Mouse (Mus musculus): ENCODE results near the gene Lekr1.

Lekr1 gene

GRCm38 (mm10) chr3:65839664-65840063 is 173.6 kb downstream of the Lekr1 start:
- DNase-seq, result no peak

GRCm38 (mm10) chr3:65841175-65841574 is 175.1 kb downstream of the Lekr1 start:
- no peak for DNase-seq

- DNase-seq, result no peak
These were observed 176.6 kb downstream of the Lekr1 start for GRCm38 (mm10) chr3:65842515-65843184.

DNA sequence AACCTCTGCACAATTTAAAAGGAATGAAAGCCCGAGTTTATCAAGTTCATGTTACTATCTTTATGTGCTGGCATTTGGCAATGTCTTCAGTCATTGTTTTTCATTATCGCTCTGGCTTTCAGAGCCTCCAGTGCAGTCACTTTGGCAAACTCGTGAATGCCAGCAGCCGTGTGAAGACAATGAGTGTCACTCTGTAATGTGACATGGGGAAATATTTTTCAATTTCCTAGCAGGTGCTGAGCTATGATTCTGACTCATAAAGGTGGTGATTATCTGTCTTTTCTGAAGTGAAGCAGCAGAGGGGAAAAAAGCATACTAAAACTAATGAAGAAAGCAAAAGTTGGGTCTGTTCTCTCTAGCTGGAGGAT is 177.1 kb downstream of the Lekr1 start:
- DNase-seq, result no peak

DNA sequence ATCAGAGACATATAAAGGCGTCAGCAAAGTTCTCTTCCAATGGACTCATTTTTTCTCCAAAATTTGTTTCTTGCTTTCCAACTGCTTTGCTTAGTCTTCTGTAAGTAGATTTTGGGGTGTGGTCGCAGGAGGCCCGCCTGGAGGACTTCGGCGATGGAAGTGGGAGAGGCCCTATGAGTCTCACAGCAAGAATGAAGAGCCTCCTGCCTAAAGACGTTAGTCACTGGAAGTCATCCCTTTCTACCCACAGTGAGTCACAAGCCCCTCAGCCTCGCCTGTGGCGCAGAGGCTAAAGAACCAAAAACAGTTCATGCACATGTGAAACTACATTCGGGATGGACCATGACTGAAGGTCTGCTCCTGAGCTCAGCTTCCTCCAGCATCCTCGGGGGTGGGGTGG is 178.3 kb downstream of the Lekr1 start:
- no peak for DNase-seq

DNA sequence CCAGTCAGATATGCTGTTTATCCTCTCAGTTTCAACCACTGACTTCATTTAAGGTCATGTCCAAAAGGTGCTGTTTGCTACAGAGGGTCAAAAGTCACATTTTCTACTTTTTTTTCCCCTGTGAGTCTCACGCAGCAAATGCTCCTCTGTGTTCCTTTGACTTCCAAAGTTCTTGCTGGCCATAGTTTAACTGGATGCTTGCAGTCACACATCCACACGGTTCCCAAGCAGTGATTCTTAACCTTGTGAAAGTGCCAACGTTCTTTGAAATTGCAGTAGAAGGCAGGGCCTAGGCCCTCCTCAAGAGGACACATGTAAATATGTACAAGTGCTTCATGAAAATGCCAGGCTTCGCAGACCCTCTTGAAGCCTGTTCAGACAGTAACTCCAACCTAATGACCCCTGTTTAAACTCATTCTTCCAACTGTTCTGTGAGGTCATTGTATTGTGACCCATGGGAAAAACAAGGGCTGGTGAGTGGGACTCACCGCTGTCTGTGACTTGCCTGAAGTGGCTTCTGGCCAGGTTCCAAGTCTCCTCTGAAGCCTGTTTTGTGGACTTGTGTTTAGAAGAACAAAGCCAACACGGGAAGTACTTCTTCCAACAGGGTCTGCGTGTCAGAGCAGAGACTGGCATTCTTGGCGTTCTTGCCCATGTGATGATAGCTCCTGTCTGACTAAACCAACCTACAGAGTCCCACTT is 179.0 kb downstream of the Lekr1 start:
- DNase-seq, result no peak

DNA sequence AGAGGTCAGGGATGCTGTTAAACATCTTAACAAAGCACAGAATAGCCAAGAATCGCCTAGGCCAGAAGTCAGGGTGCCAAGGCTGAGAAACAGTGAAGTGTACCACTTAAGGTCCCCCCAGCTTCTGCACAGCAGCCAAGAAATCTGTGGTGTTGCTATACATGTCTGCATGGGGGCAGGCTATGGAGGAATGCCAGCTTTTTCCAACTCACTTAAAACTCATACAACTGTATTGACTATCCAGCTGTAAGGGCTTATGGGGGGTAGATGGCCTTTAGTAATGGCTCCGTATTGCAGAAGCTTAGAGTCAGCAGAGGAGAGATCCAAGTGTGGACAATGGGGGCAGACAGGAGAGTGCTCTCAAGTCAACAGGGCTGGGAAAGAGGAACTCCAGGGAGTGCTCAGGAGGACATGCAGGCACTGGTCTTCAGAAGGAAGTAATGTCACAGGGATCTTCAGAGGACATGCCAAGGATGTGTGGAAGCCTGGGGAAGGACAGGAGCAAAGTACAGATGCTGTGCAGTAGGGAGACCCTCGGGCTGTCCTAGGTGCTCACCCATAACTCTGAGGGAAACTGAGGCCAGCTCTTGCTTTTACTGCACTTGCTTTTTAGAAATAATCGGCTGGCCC is 181.2 kb downstream of the Lekr1 start:
- DNase-seq, result no peak

GRCm38 (mm10) chr3:65853746-65854145 is 187.7 kb downstream of the Lekr1 start:
- no peak for DNase-seq

GRCm38 (mm10) chr3:65855521-65855920 is 189.5 kb downstream of the Lekr1 start:
- no peak for DNase-seq

- no peak for DNase-seq
These were observed 192.1 kb downstream of the Lekr1 start for GRCm38 (mm10) chr3:65858118-65858517.

DNA sequence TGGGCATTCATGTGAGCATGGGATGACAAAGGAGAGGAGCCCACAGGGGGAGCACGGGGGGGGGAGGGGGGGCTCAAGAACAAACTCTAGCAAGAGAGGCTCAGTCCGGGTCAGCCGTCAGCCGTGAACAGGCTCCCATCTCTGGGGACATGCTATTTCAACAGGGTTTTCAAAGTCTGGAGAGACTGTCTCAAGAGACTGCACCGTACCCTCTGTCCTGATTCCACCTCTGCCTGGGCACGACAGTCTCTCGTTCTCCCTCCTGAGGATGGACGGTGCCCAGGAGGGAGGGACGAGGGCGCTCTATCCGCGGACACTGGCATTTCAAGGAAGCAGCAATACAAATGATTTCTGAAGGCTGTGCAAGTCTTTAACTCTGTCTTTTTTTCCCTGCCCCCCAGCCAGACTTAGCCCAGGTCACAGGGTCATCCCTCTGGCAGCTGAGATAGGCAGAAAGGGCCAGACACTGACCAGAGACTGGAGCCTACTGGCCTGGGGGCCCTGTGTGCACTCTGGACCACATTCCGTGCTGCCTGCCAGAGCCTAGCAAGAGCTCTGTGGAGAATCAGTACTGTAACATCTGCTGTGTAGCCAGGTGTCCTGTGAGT is 192.8 kb downstream of the Lekr1 start:
- no peak for DNase-seq

DNA sequence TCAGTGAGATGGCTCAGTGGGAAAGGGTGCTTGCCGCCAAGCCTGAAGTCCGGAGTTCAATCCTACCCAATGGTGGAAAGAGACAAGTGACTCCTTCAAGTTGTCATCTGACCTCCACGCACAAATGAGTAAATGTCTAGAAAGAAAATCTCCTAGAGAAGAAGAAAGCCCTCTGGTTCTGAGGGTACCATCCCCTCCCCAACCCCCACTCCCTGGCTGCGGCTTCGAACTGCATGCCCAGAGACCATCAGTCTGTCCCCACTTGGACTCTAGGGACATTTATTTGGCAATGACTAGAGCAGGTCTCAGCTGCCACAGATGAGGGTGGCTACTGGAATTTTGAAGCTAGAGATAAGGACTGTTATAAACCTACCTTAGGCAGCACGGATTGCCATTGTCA is 193.7 kb downstream of the Lekr1 start:
- no peak for DNase-seq

- DNase-seq, result no peak
These were observed 194.9 kb downstream of the Lekr1 start for GRCm38 (mm10) chr3:65860903-65861302.

GRCm38 (mm10) chr3:65861471-65861881 is 195.4 kb downstream of the Lekr1 start:
- DNase-seq, result no peak

DNA sequence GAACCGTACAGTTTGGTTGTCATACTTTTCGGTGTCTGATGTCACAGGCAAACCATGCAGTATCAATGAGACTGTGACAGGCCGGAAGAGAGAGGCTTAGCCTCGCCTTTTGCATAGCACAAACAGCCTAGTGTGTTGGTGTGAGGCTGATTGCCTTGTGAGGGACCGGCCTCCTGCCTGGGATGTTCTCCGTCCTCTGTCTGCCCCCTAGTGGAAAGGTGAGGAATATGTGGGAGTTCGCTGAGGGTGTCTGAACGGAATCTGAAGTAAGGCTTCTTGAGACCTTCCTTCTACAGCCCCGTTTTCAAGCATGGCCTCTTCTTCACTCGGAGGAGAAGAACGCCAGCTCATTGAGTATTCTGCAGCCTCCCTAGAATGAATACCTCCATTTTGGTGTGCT is 197.3 kb downstream of the Lekr1 start:
- peak; percentile 77 to 78 for DNase-seq

DNA sequence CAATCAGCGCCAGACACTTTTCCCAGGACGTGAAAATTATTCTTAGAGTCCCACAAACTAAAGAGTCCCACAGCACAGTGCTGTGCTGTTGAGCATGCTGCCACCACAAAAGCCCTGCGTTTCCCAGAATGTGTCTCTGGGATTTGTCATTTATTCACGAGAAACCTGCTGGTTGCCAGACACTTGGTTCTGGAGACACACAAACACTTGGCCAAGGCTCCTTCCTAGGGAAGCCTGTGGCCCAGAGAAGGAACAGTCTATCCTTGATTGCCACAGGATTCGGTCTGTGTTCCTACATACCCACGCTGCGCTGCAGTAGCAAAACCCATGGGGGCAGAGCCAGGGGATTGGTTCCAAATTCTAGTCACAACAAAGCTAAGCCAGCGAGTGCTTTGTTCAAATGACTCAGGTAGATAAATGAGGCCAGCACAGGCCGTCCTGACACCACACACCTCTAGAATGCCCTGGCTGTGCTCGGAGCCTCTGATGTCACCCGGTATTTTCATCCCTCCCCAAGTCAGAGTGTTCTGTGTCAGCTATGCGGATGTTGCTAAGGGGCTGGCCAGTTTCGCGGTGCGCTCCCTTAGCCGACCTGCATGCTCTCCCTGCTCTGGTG is 197.8 kb downstream of the Lekr1 start:
- DNase-seq, result no peak

DNA sequence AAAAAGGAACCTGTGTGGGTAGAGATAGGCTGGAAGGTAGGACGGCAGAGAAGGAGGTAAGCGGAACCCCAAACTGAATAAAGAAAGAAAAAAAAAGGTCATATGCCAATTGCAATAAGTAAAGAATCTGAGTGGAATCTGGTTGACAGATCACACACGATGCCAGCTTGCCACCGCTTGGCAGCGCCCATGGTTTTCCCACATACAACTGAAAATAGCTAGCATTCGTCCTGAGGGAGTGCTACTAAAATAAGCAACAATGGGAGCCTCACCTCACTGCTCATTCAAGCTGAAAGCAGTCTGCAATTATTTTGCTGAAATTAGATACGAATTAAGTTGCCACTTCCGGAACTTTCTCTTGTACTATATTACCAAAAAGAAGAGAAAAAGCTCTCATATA is 202.9 kb downstream of the Lekr1 start:
- no peak for DNase-seq

DNA sequence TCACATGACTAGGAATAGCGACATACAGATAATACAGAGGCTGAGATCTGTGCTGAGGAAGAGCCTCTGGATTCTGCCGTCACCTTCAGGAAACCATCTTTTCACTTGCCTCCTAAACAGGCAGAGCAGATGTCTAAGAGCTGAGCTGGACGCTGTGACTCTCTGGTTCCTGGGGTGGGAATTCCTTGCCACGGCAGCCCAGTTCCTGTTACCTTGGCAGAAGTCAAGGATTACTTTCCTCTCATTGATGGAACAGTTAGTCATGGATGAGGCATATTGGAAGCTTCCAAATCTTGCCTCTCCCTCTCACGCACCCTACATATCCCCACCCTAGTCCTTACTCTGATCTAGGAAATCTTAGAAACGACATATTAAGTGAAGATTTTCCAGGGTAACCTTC is 203.7 kb downstream of the Lekr1 start:
- no peak for DNase-seq

- DNase-seq, result no peak
These were observed 205.2 kb downstream of the Lekr1 start for GRCm38 (mm10) chr3:65871188-65871603.

DNA sequence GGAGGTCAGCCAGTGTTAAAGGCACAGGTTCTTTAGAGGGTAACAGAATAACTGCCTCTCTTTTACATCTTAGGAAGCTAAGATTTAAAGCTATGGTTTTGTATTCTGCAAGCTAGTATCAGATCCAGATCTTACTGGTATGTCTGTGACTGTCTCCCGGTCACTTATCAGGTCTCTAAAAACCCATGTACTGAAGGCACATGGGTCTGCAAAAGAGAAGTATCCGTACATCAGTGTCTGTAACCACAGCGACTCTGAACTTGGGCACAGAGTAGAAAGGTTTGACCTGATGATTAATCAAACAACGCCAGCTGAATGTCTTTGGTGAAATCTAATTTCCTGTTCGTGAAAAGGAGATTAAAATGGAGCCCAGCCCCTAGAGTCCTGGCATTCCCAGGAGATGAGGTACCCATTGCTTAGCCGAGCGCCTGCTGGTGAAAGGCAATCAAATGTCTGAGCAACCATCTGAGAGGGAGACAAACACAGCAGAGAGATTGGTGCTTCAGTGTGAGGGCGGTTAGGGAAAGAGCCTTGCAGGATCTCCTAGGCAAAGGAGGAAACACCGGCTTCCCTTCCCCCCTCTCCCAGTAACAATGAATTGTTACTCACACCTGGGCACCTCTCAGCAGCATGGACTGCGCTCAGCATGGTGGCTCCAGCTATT is 205.7 kb downstream of the Lekr1 start:
- no peak for DNase-seq

DNA sequence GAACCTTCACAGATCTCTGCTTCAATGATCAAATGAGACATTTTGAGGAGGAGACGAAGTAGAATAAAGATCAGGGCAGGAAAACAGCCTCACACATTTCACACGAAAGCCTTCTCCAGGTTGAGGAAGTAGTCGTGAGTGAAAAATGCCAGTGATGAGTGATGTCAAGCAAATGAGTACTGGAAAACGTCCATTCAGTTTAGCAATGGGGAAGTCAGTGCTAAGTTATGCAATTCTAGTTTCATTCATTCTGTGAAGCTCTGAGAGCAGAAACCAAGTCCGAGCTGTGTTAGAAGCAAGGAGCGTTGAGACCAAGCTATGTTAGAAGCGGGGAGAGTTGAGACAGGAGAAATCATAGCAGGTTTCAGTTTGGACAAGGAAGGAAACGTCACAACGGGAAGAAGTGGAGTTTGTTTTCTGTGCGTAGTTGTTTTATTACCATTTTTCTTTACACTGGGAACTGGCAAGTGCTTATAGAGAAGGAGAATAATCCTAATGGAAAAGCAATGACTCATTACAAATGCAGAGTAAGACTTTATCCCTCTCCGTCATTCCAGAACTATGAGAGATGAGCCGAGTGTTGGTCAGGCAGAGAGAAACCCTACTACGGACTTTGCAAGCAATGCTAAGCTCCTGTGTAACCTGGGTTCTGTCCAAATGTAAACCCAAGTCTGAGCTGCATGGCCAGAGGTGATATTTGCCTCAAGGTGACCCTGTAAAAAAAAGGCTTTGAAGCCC is 207.2 kb downstream of the Lekr1 start:
- no peak for DNase-seq

Data from B cell, adult 2 months (primary cell).